Mouse (Mus musculus): ENCODE results near the gene Tbl2.
A peak's percentile ranks its signal among the peaks of the same experiment; 100 is the strongest.

Tbl2 gene

GRCm38 (mm10) chr5:135186621-135187348 is 37.3 kb downstream of the Tbl2 start, which contains the start of gene Baz1b:
Gene Baz1b (plus strand): TSS chr5:135187264.
- DNase-seq (ENCODE audit: extremely low spot score): peak; percentile 98

DNA sequence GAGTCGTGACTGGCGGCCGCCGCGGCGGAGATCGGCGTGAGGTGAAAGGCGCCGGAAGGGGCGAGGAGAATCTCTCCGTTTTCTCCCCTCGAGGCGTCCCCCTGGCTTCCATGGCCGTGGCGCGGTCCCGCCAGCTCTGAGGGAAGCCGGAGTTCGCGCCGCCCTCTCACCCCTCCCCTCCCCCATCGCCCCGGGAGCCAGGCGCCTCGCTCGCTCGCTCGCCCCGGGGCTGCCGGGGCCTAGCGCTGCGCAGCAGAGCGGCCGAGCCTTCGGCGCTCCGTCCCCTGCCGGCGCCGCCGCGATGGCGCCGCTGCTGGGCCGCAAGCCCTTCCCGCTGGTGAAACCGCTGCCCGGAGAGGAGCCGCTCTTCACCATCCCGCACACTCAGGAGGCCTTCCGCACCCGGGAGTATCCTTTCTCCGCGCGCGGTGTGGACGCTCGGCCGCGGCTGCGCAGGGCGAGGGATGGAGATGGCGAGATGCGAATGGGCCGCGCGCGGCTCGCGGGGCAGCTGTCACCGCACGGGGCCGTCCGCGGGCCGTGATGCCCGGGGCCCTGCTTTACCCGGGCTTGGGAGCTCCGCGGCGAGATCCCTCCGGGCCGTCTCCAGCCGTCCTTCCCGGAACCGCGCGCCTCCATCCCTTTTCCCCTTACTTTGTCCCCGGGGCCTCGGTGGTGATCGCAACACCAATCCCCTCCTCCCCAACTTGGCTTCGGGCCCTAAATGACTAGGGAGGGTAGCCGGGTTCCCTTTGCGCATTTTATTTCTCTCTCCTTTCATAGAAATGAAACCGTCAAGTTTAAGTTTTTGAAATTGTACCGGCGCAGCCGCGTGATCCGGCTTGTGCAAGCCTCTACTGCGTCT is 38.1 kb downstream of the Tbl2 start:
- no peak for DNase-seq (ENCODE audit: extremely low spot score)

- DNase-seq (ENCODE audit: extremely low spot score): no peak
Observed at GRCm38 (mm10) chr5:135188214-135188554, 38.7 kb downstream of the Tbl2 start.

- DNase-seq (ENCODE audit: extremely low spot score): no peak
Observed at GRCm38 (mm10) chr5:135189281-135190022, 40.0 kb downstream of the Tbl2 start.

- DNase-seq (ENCODE audit: extremely low spot score): peak; percentile 62
Observed at GRCm38 (mm10) chr5:135191620-135192019, 42.2 kb downstream of the Tbl2 start.

GRCm38 (mm10) chr5:135192431-135192830 is 43.0 kb downstream of the Tbl2 start:
- no peak for DNase-seq (ENCODE audit: extremely low spot score)

DNA sequence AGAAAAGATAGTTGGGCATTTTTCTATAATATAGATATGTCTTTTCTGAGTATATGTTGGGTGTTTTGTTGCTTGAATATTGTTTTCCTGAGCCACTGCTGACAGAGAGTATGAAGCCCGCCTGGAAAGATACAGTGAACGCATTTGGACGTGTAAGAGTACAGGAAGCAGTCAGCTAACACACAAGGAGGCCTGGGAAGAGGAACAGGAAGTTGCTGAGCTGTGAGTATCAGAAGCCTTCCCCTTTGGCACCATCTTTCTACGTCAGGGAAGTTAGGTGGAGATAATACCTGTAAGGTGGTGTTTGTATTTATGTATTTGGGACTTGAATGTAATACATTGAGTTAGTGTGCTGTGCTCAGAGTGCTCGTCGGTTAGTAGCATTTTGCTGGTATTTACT is 46.9 kb downstream of the Tbl2 start:
- no peak for DNase-seq (ENCODE audit: extremely low spot score)

- DNase-seq (ENCODE audit: extremely low spot score): no peak
Observed at GRCm38 (mm10) chr5:135202763-135203162, 53.3 kb downstream of the Tbl2 start.

- DNase-seq (ENCODE audit: extremely low spot score): no peak
Observed at GRCm38 (mm10) chr5:135208197-135208596, 58.7 kb downstream of the Tbl2 start.
